Mouse (Mus musculus): ENCODE results near the gene Msh5.

DNA sequence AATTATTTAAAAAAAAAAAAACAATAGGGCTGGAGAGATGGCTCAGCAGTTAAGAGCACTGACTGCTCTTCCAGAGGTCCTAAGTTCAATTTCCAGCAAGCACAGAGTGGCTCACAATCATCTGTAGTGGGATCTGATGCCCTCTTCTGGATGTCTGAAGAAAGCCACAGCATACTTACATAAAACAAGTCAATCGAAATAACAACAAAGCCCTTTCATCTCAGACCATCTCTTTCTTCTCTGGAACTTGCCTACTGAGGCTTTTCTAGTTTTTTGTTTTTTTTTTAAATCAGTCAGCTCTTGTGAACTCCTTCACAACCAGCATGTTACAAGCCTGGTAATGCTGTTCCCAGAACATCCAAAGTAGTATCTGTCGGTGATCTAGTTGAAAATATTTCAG, 65.9 kb downstream of the Msh5 start:
- peak; percentile 28; the same call in 1 of the 2 replicates for TF ChIP-seq CTCF (IDR thresholded peaks at IDR 0.05; ENCODE audit: insufficient read depth, low read length)
- no peak for TF ChIP-seq POLR2A (IDR thresholded peaks at IDR 0.05; ENCODE audit: borderline replicate concordance, extremely low read depth, low read depth, low read length)
